Mouse (Mus musculus) common myeloid progenitor, adult 5-6 weeks (primary cell): ENCODE results near the gene Acp7. TPM values are rescaled to one million over a fixed set of nuclear protein-coding genes. Genes with fewer than 3 reads are reported as not detected.
"Not testable (repeated sequence)": the region's sequence is repeated elsewhere in the genome, so short reads cannot be mapped to it uniquely, and the experiment has no call there.

Experiments used
- ATAC-seq: replicated peaks from 2 replicates; pipeline ENCODE4 v1.8.0; 2016; ENCODE audit warnings: low read depth, mild to moderate bottlenecking, moderate TSS enrichment, inconsistent platforms; ENCODE audit not compliant: poor library complexity, severe bottlenecking
- total RNA-seq: library from RNA; stranded (forward); fragments of 200-1000, 187-1606 nt; gene quantifications from 2 replicates; pipeline ENCODE4 v1.2.3, GENCODE M21; 2017

The Acp7 gene
- total RNA-seq, 1 experiment from 2014 or later: not detected

DNA sequence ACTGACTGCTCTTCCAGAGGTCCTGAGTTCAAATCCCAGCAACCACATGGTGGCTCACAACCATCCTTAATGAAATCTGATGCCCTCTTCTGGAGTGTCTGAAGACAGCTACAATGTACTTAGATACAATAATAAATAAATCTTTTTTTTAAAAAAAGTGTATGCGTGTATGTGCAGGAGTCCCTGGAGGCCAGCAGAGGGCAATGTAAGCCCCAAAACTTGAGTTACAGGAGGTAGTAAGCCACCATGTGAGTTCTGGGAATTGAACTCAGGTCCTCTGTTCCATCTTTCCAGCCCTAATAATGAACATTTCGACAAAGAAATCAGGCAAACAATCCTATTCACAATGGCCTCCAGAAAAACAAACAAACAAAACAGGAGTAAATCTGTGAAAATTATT is 27.3 kb downstream of the Acp7 start:
- ATAC-seq: not testable (repeated sequence)

DNA sequence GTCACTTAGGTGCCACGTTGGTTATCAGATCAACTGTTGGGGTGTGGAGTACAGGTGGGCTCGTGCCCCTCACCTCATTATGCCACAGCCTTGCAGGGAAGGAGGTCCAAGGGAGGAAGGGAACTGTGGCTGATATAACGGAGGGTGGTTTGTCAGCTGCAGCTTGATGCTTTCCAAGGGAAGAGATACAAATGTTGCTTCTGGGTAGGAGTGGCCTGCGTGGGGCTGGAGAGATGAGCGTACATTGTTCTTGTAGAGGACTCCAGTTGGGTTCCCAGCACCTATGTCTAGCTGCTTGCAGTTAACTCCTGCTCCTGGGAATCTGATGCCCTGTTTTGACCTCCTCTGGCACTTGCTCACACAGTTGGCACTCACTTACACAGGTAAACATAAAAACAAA is 28.0 kb downstream of the Acp7 start:
- no peak for ATAC-seq

DNA sequence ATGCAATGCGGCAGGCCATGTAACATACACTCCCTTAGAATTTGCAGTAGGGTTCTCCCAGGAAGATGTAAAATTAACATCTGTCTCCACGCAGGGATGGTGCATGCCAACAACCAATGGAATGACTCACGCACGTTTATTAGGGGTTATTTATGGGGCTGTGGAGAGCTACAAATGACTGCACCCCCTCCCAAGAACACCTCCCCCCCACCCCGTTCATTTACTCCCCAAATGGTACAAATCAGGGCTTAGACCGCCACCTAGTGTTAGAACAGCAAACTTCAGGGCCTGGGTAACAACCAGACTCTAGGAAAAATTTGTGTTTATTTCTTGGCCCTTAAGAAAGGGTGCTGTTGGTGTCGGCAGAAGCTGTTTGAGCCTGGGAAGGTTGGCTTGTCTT is 29.5 kb downstream of the Acp7 start:
- no peak for ATAC-seq

DNA sequence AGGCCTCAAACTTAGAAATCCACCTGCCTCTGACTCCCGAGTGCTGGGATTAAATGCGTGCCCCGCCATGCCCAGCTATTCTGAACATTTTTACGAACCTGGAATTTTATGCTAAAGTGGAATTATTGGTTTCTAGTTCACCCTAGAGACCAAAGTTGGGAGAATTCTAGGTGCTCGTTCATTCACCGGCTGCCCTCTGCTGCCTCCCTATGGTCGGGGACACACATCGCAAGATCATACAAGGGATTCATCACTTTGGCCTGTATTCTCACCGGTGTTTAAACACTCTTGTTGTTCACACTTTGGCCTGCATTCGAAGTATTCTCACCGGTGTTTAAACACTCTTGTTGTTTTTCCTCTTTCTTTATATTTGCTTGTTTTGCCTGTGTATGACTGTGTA is 30.1 kb downstream of the Acp7 start:
- peak; percentile 55 for ATAC-seq

DNA sequence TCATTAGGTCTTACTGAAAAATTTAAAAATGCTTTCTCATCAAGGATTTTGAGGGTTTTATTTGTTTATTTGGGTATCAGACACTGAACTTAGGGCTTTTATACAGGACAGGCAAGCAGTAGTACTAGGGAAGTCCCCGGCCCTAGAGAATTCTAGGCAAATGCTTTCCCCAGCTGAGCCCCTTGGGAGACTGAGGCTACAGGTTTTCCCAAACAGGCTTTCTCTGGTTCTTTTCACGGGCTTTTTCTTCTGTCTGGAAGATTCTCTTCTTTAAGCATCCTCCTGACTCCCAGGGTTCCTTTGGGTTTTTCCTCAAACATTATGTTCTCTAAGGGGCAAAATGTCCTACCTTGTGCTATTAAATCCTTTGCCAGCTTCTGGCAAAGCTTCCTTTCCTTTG is 32.2 kb downstream of the Acp7 start:
- no peak for ATAC-seq

DNA sequence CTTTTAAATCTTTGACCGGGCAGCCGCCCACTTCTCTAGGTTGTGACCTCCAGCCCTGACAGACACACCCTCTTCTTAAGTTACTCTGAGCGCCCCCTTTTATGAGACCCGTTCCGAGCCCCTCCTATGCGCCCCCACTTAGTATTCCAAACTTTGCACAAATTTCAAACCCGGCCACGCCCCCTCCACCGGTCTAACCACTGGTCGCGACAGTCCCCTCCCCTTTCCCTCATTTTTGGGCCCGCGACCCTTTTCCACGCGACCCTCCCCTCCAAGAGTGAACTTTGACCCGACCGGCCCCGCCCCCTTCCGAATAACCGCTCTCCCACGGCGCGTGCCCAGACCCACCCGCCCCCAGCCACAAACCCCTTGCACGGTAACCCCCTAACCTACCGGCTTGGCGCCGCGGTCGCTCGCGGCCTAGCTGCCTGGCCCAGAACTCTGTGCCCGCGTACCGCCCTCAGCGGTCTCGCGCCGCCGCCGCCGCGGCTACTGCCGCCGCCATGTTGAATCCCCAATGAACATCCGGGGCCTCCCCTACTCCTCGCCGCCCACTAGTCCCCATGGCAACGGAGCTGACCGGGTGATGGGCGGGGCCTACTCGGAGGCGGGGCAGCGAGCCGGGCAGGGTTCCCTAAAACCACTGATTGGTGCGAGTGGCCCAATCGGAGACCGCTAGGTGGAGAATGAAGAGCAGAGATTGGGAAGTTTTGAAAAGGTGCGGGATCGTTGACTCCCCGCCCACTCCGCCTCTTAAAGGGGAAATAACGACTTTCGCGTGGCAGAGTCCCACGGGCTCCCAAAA is 33.3 kb downstream of the Acp7 start, which contains the start of the genes Samd4b and Pak4:
Gene Samd4b (minus strand): TSS at position 503 of the 805 bp plus-strand sequence.
Gene Pak4 (minus strand): TSS at position 544 of the 805 bp plus-strand sequence.
- peak; percentile 91 for ATAC-seq

DNA sequence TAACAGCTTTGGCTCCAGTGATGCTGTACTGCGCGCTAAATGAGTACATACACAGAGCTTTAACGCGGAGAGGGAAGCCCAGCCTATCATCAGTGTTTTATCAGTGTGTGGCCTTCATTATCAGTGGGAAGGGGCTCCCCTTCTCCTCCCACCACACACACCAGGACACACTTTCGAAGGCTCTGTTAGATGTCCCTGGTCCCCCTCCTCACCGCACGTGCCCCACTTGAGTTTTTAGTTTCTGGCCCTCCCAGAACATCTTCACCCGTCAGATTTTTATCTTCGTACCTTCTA is 33.9 kb downstream of the Acp7 start:
- no peak for ATAC-seq

DNA sequence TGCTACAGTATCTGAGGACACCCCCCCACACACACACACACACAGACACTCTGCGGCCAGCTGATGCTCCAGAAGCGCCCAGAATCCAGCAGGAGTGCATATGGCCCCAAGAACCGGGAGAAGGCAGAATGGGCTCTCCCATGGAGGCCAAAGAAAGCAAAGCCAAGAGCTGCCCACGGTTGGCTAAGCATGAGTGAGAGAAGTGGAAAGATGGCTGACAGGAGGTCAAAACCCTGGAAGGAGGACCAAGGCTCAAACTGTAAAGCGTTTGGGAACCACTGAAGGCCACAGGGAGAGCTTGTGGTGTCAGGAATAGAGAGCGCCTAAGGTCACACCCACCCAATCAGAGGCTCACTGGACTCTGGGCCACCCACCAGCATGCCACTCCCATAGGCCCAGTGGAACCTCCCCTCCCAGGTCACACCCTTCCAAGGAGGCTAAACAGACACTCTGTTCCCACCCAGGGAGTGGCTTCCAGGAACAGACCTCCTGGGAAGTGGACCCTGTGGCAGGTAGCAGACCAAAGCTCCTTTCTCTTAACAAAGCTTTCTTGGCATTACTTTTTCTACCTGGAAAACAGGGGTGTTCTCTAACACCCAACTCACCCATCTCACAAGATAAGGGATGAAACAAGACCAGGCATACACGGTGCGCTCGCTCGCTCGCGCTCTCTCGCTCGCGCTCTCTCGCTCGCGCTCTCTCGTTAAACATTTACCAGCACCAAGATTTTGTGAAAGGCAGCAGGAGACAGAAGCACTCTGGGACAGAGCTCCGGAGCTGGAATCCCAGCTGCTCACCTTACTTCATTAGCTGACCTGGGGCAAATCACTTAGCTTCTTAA is 34.5 kb downstream of the Acp7 start:
- ATAC-seq: no peak

DNA sequence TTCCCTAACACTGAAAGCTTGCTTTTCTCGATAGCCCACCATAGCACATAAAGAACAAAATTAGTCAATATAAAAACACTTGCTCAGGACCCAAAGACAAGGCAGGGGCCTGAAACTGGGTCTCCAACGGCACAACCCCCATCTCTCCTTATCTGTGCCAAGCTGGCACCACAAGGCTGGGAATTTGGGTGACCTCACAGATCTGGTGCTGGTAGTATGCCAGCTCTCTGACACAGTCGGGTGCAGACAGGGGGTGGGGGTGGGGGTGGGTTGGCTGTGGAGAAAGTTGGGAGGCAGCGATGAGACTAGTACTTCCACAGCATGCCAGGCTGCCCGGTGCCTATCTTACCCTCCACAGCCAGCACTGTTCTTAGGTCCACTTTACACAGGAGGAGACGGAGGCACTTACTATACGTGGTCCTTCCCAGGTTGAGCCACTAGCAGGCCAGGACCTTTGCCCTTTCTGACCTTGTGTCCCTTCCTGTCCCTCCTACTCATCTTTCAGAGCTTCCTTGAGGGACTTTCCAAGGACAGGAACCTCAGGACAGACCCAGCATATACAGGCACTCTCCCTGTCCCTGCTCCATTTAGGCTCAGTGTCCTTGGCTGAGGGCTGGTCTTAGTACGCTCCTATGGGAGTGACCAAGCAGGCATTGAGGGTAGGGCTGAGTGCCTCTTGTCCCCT is 35.2 kb downstream of the Acp7 start:
- no peak for ATAC-seq

DNA sequence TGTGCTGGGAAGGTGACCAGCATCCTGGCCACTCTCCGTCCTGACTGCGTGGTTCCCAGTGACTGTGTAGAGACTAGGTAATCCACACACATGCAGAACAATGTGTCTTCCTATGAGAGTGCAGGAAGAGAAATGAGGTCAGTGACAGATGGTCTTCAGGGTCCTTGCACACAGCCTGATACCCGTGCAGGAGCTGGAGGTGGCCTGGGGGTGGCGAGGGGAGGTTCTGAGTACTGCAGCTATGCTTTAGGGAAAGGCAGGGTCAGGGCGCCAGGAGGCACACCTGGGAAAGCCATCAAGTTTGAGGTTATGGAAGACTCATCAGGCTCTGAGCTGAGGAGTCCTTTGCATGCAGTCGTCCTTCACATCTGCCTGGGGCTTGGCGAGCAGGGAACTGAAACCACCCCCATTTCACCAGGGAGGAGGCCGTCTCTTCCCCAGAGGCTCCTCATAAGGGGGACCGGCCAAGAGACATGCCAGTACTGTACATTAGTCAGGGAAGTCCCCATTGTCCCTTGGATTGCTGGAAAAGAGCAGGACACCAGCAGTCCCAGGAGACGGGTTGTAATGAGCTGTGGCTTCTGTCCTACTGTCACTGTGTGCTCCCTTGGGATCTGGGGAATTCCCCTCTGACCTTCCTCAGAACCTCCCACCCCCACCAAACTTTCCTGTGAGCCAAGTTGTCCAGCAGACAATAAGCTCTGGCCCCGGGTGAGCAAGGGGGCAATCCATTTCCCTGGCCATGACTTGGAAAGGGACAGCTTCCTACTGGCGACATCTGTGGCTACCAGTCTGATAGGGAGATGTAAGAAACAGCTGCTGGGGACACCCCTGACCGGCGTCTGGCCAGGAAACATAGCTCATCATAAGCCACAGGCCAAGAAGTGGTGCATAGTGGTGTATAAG is 37.7 kb downstream of the Acp7 start:
- ATAC-seq: 0 out of 2 replicates have a peak, but pooled peaks have one; percentile 10

DNA sequence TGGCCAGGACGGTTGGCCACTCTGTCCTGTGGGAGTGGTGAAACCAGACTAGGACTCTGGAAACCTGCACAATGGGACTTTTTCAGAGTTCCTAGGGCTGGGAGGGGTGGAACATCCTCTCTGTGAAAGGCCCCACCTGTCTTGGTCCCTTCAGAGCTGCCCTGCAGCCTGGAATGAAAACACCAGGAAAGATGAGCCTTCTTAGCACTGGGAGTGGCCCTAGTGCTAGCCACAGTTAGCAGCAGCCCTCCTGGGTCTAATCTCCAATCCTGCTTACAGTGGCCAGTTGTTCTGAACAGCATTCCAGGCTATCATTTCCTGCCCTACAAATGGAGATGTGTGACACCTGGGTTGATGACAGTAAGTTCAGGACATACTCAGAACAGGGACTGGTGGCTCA is 39.3 kb downstream of the Acp7 start:
- ATAC-seq: no peak

DNA sequence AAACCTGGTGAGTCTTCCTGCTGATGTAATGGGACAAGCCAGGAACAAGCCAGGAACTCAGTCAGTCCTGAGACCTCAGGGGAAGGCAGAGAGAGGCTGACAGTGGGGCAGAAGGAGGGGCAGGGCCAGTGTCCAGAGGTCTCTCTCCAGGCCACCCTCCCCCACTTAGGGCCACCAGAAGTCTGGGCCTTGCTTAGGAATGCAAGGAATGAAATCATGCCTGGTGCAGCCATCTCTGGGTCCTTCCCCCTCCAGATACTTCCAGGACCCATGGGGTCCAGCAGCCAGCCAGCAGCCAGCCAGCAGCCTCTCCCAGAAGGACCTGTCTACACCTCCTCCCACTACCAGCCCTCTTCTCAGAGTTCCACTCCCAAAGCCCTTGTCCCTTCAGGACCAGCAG is 43.5 kb downstream of the Acp7 start:
- no peak for ATAC-seq

DNA sequence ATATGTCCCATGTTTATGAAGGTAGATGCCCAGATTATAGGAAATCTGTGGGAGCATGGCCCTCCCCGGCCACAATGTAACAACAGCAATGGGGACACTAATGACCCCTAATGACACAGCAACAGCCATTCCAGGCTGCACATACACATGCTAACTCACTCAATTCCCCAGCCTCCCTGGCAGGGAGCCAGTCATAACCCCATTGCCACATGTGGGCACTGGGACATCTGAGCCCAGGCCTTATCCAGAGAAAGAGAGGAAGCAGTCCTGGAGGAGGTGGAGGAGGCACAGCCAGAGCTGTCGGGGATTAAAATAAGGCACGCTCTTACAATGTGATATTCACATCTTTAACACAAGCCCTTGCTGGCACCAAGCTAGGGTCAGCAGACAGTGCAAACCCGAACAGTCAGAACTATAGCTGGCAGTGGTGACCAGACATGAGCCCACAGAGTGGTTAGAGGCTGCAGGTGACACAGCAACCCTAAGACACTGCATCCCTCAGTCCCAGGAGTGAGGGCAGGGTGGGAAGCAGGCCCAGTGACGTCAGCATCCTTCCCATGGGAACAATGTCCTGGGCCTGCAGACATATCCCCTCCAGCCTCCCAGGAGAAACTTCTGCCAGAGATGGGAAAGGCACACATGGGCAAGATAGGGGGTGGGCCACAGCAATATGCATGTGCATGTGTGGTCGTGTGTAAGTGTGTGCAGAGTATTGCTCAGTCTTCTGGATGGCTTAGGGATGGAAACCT is 44.3 kb downstream of the Acp7 start:
- no peak for ATAC-seq

DNA sequence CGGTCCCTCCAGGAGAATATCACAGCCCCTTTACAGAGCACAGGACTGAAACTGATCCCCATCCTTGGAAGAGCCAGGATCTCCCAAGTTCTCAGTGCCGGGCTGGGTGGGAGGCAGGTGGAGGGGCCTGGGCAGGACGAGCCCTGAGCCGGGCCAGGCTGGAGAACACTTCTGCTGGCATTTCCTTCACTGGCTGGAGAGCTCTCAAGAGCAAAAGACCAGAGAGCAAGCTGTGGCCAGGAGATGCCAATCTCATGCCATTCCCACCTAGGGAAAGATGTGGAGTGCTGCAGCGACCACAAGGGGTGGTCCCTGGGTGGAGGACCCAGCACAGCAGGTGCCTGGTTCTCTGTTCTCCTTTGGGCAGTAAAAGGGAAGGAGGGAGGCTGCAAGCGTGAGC is 46.1 kb downstream of the Acp7 start:
- ATAC-seq: no peak

DNA sequence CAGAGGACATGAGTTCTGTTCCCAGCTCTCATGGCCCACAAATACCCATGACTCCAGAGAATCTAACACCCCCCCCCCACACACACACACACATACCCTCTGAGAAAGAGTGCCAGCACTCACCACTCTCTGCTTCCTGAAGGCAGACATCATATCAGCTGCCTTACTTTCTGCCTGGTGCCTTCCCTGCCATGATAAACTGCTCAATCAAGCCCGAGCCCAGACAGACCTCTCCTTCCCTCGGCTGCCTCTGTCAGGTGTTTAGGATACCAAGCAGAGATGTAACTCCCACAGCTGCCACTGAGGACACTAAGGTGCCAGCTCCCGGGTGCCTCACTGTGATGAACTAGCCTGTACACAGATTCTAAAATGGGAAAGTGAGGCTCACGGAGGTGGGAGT is 46.7 kb downstream of the Acp7 start:
- ATAC-seq: 0 out of 2 replicates have a peak, but pooled peaks have one; percentile 15

DNA sequence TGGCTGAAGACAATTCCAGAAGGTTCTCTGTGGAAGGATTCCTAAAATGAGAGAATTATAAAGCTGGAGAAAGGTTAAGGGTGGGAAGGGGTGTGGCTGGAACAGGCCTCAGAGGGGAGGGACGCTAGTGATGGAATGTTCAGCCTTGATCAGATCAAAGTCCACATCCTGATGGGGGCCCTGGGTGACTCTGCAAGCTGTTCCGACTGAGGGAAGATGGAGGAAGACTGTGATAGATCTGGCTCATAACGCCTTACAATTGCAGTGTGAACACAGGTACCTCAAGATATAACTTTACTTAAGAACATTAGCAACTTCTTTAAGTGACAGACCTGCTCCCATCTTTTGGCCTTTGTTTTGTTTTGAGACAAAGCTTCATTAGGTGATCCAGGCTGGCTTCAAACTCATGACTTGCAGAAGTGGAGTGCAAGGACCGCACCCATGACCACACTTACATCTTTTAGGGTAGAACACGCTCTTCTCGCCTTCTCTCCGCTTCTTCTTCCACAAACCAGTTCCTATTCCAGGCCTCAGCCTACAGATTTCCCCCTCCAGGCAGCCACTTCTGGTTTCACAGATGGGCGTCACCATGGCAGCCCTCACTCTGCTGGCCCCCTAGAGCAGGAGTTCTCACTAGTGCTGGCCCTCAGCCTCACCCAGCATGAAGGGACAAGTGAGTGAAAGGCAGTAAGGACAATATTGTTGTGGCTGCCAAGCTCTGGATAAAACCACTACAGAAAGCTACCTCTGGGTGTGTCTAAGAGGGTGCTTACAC is 47.4 kb downstream of the Acp7 start:
- peak; percentile 37 for ATAC-seq

DNA sequence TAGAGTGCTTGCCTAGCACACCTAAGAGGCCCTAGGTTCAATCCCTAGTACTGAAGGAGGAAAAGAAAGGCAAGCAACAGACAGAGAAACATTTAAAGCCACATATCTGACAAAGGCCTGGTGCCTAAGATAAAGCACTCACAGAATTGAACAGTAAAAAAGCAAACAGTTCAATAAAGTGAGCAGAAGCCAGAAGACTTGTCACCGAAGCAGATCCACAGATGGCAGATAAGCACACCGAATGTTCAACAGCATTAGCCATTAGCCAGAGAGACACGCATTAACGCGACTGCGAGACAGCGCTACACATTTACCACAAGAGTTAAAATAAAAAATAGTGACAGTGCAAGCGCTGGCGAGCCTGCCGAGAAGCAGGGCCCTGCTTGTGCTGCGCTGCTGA is 48.3 kb downstream of the Acp7 start:
- ATAC-seq: 0 out of 2 replicates have a peak, but pooled peaks have one; percentile 10

DNA sequence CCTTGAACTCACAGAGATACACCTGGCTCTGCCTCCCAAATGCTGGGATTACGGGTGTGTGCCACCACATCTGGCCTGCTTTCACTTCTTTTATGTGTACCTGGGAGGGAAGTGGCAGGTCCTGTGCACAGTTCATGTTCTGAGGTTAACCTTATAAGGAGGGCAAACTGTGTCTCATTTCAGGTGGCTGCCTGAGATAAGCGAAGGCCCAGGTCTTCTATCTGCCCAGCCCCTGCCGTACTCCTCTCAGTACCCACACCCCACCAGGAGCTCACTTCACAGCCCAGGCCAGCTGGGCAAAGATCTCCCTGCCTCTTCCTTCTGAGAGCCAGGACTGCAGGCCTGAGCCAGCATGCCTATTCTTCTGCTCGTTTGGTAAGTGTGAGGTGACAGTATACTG is 49.4 kb downstream of the Acp7 start:
- ATAC-seq: peak; percentile 34; the same call in 1 of the 2 replicates
